Mouse (Mus musculus): ENCODE data around the gene Tcirg1.

GRCm38 (mm10) chr19:3951461-3951860 lies 44.5 kb upstream of the Tcirg1 start:
- TF ChIP-seq POLR2A (IDR thresholded peaks at IDR 0.05; ENCODE audit: borderline replicate concordance, extremely low read depth, insufficient read depth, insufficient read length, poor library complexity, severe bottlenecking) (no peak), CTCF (IDR thresholded peaks at IDR 0.05; ENCODE audit: borderline replicate concordance, extremely low read depth, insufficient read depth, insufficient read length) (no peak)
